Mouse (Mus musculus): ENCODE data around the gene Cyp4x1. TPM values are rescaled to one million over a fixed set of nuclear protein-coding genes. Genes with fewer than 3 reads are reported as not detected.

Cyp4x1 gene
- polyA plus RNA-seq, 1 experiment: 0.06 TPM

DNA sequence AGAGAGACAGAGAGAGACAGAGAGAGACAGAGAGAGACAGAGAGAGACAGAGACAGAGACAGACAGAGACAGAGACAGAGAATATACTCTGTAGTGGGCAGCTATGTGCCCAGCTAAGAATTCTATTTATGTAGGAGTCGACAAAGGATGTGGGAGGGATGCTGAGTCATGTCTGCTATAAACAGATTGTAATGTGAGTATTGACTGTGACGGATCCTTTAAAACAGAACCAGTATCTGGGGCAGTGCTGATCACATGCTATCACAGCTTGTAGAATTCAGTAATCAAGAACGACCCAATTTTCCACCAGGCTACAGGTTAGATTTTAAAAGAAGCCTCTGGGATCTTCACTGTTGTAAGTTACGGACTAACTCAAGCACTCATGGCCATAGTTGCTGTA lies 30.6 kb downstream of the Cyp4x1 start:
- Histone ChIP-seq H3K27me3 (replicated peaks; ENCODE audit: control insufficient read depth, insufficient read depth, low read length) (0 out of 2 replicates have a peak, but pooled peaks cover 2% of the 10 kb centered on the region), H3K36me3 (ENCODE audit: control insufficient read depth, insufficient read depth, low read length) (no peaks in the 10 kb centered on the region), H3K27ac (ENCODE audit: insufficient read depth, low read depth, low read length) (no peak overlapping the region), H3K4me1 (ENCODE audit: control insufficient read depth, insufficient read depth, low read length) (no peaks in the 10 kb centered on the region), H3K4me3 (ENCODE audit: insufficient read depth, low read depth, low read length) (no peak overlapping the region)
- no peak for DNase-seq
- no peak for TF ChIP-seq CTCF (conservative IDR thresholded peaks at IDR 0.05; ENCODE audit: insufficient read depth, insufficient read length, low read depth, low read length)
- TF ChIP-seq POLR2A (IDR thresholded peaks at IDR 0.05; ENCODE audit: low read depth, low read length): no peak
- 34% methylated on average over 4 of the region's 4 CpGs for WGBS

DNA sequence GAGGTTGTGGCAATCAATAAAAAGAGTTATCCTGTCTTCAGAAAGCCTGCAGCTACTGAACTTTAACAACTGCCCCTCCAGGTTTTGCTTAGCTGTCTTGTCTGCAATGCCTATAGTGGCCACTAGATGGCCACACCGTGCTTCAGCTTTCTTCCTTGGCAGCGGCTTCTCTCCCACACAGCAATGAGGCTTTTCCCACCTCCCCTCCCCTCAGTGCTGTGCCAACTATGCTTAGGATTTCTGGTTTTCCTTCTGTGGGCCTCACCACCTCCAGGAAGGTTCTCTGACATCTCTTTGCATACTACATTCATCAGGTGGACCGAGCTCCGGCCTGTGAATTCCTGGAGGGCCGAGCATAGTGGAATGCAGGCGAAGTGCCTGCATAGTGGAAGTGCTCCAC lies 32.4 kb downstream of the Cyp4x1 start:
- DNase-seq: peak; percentile 63

DNA sequence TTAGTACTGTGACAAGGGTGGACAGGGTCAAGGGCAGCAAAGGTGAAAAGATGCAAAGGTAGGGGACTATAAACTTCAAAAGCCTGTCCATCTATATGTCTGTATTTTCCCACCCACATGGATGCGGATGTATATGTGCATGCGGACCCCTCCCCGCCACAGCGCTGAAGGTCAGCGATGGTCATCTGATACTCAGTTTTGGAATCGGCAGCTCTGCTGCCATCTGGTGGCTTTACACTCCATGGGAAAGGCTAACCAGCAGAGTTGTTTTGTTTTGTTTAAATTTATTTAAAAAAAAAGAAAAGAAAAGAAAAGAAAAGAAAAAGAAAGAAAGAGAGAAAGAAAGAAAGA lies 37.0 kb downstream of the Cyp4x1 start:
- Histone ChIP-seq H3K27me3 (replicated peaks; ENCODE audit: control insufficient read depth, insufficient read depth, low read length) (no peaks in the 10 kb centered on the region), H3K4me1 (ENCODE audit: control insufficient read depth, insufficient read depth, low read length) (peaks cover 29% of the 10 kb centered on the region), H3K27ac (ENCODE audit: insufficient read depth, low read depth, low read length) (peak overlapping the region; percentile 83), H3K36me3 (ENCODE audit: control insufficient read depth, insufficient read depth, low read length) (peaks cover 2% of the 10 kb centered on the region; the same call in 1 of the 2 replicates), H3K4me3 (ENCODE audit: insufficient read depth, low read depth, low read length) (peak overlapping the region; percentile 9; the same call in 1 of the 2 replicates)
- WGBS: under 1% methylated on average over 6 of the region's 6 CpGs
- peak; percentile 56 for DNase-seq
- no peak for TF ChIP-seq POLR2A (IDR thresholded peaks at IDR 0.05; ENCODE audit: low read depth, low read length)
- TF ChIP-seq CTCF (conservative IDR thresholded peaks at IDR 0.05; ENCODE audit: insufficient read depth, insufficient read length, low read depth, low read length): peak; percentile 62

More for the DNA sequence above, 32.4 kb downstream of the Cyp4x1 start:
- Histone ChIP-seq H3K4me1 (ENCODE audit: control insufficient read depth, insufficient read depth, low read length) (peaks cover 5% of the 10 kb centered on the region), H3K4me3 (ENCODE audit: insufficient read depth, low read depth, low read length) (no peak overlapping the region), H3K27ac (ENCODE audit: insufficient read depth, low read depth, low read length) (no peak overlapping the region), H3K27me3 (replicated peaks; ENCODE audit: control insufficient read depth, insufficient read depth, low read length) (no peaks in the 10 kb centered on the region), H3K36me3 (ENCODE audit: control insufficient read depth, insufficient read depth, low read length) (no peaks in the 10 kb centered on the region)
- WGBS: 33% methylated on average over 6 of the region's 6 CpGs
- TF ChIP-seq CTCF (conservative IDR thresholded peaks at IDR 0.05; ENCODE audit: insufficient read depth, insufficient read length, low read depth, low read length) (peak; percentile 93), POLR2A (IDR thresholded peaks at IDR 0.05; ENCODE audit: low read depth, low read length) (no peak)

DNA sequence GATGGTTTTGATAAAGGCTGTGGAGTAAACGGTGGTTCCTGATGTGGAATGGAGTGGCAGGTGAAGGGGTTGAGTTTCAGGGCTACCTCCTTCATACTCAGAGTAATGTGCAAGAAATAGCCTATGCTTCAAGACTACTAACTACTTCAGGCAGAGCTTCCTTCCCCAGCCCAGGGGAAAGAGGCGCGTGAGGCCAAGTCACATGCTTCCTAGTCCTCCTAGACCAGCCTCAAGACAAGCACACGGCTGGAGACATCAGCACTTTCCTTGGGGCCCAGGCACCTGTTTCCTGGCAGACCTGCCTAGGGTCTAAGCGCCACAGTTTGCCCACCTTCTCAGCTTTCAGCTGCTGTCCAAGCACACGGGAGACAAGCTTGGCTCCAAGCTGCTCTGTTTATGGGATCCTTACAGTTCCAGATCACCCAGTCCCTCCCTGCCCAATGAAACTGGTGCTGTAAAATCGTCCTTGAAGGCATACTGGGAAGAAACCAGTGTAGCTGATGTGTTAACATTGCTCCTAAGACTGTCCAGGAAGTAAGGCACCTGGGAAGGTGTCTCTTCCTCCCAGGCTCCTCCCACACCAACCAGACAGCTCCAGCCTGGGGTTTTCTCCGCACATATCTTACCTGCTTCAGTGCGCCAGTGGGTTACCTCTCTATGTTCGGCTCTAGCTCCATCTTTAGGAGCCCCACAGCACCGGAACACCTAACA lies 37.5 kb downstream of the Cyp4x1 start:
- peaks cover 2% of the 10 kb centered on the region; the same call in 1 of the 2 replicates for H3K36me3 ChIP-seq (ENCODE audit: control insufficient read depth, insufficient read depth, low read length)
- TF ChIP-seq CTCF (conservative IDR thresholded peaks at IDR 0.05; ENCODE audit: insufficient read depth, insufficient read length, low read depth, low read length): no peak
- no peak for TF ChIP-seq POLR2A (IDR thresholded peaks at IDR 0.05; ENCODE audit: low read depth, low read length)
- peak overlapping the region; percentile 83 for H3K27ac ChIP-seq (ENCODE audit: insufficient read depth, low read depth, low read length)
- H3K27me3 ChIP-seq (replicated peaks; ENCODE audit: control insufficient read depth, insufficient read depth, low read length): no peaks in the 10 kb centered on the region
- peaks cover 34% of the 10 kb centered on the region for H3K4me1 ChIP-seq (ENCODE audit: control insufficient read depth, insufficient read depth, low read length)
- H3K4me3 ChIP-seq (ENCODE audit: insufficient read depth, low read depth, low read length): peak overlapping the region; percentile 40; the same call in 1 of the 2 replicates
- peak; percentile 58 for DNase-seq
- WGBS: 9% methylated on average over 11 of the region's 11 CpGs

DNA sequence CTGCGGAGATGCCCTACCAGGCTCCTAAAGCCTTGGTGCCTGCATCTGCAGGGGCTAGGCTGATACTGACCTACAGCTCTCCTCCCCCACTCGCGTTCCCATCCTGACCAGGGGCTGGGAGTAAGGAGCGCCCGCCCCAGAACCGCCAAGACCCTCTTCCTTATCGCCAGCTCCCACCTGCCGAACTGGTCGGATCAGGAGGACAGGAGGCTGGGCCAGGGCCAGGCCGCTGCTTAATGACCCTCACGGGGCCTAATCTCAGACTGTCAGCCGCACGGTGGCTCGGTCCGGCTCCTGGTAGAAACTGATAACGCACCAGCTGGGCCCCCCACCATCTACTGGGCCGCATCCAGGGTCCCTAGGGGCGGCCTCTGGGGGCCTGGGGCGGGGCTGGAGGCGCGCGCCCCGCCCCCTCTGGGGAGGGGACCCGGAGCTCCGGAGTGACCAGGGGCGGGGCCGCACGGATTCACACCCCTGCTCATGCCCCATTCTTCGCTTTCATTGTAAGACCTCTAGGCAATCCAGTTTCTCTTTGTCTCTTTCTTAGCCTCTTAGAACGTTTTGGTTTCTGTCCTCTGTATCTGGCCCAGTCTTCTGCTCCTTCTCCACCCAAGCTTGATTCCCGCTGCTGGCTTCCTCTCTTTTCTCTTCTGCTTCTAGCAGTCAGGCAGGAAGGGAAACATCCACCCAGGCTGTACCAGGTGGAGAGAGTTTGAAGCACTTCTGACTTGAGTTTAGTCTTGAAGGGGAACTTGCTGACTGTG lies 38.2 kb downstream of the Cyp4x1 start:
- Histone ChIP-seq H3K27me3 (replicated peaks; ENCODE audit: control insufficient read depth, insufficient read depth, low read length) (no peaks in the 10 kb centered on the region), H3K4me1 (ENCODE audit: control insufficient read depth, insufficient read depth, low read length) (peaks cover 36% of the 10 kb centered on the region), H3K27ac (ENCODE audit: insufficient read depth, low read depth, low read length) (peak overlapping the region; percentile 83), H3K4me3 (ENCODE audit: insufficient read depth, low read depth, low read length) (peak overlapping the region; percentile 40), H3K36me3 (ENCODE audit: control insufficient read depth, insufficient read depth, low read length) (peaks cover 2% of the 10 kb centered on the region; the same call in 1 of the 2 replicates)
- peak; percentile 75 for DNase-seq
- WGBS: 1% methylated on average over 31 of the region's 31 CpGs
- TF ChIP-seq POLR2A (IDR thresholded peaks at IDR 0.05; ENCODE audit: low read depth, low read length) (peak; percentile 12), CTCF (conservative IDR thresholded peaks at IDR 0.05; ENCODE audit: insufficient read depth, insufficient read length, low read depth, low read length) (no peak)

DNA sequence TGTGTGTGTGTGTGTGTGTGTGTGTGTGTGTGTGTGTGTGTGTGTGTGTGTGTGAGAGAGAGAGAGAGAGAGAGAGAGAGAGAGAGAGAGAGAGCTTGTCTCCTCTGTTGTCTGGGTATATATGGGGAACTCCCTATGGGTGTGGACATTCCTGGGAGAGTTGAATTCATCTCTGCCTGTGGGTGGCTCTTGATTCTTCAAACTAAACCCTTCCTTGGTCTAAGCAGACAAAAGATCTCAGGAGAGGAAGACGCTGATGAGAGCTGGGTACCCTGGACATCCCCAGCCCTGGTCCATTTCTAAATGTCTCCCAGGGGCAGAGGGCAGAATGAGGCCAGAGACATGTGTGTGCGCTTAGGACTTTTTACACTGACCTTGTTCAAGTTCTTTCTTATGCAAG lies 40.0 kb downstream of the Cyp4x1 start:
- TF ChIP-seq CTCF (conservative IDR thresholded peaks at IDR 0.05; ENCODE audit: insufficient read depth, insufficient read length, low read depth, low read length) (no peak), POLR2A (IDR thresholded peaks at IDR 0.05; ENCODE audit: low read depth, low read length) (no peak)

DNA sequence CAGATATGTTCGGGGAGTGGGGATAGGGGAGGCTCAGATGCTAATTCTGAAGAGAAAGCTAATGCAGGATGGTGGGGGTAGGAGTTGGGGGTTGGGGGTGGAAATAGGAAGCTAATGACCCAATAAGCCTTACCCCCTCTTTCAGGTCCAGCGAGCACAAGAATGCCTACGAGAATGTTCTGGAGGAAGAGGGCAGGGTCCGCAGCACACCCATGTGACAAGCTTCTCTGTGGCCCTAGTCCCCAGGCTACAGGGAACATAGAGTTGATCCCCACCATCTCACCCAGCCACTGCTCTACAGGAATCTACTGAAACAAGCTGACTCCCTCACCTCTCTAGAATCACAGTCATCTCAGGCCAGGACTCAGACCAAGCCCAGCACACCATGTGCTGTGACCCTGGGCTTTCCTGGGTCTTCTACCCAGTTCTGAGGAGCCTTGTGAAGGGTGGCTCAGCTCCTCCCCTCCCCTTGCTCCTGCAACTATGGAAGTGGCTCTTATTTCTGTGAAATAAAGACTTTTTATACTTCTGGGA lies 40.7 kb downstream of the Cyp4x1 start:
- TF ChIP-seq CTCF (conservative IDR thresholded peaks at IDR 0.05; ENCODE audit: insufficient read depth, insufficient read length, low read depth, low read length): no peak
- TF ChIP-seq POLR2A (IDR thresholded peaks at IDR 0.05; ENCODE audit: low read depth, low read length): no peak
- peaks cover 2% of the 10 kb centered on the region; the same call in 1 of the 2 replicates for H3K36me3 ChIP-seq (ENCODE audit: control insufficient read depth, insufficient read depth, low read length)

More for the DNA sequence above, 40.0 kb downstream of the Cyp4x1 start:
- Histone ChIP-seq H3K4me1 (ENCODE audit: control insufficient read depth, insufficient read depth, low read length) (peaks cover 36% of the 10 kb centered on the region), H3K27me3 (replicated peaks; ENCODE audit: control insufficient read depth, insufficient read depth, low read length) (no peaks in the 10 kb centered on the region), H3K27ac (ENCODE audit: insufficient read depth, low read depth, low read length) (peak overlapping the region; percentile 89), H3K36me3 (ENCODE audit: control insufficient read depth, insufficient read depth, low read length) (peaks cover 2% of the 10 kb centered on the region; the same call in 1 of the 2 replicates), H3K4me3 (ENCODE audit: insufficient read depth, low read depth, low read length) (no peak overlapping the region)
- no peak for DNase-seq
- WGBS: 68% methylated on average over 2 of the region's 2 CpGs

More for the DNA sequence above, 40.7 kb downstream of the Cyp4x1 start:
- Histone ChIP-seq H3K27ac (ENCODE audit: insufficient read depth, low read depth, low read length) (peak overlapping the region; percentile 89), H3K27me3 (replicated peaks; ENCODE audit: control insufficient read depth, insufficient read depth, low read length) (no peaks in the 10 kb centered on the region), H3K4me3 (ENCODE audit: insufficient read depth, low read depth, low read length) (no peak overlapping the region), H3K4me1 (ENCODE audit: control insufficient read depth, insufficient read depth, low read length) (peaks cover 36% of the 10 kb centered on the region)
- WGBS: 26% methylated on average over 4 of the region's 4 CpGs
- peak; percentile 86 for DNase-seq
